Mouse (Mus musculus) small intestine, adult 2 months (tissue): ENCODE data around the gene Npw.

Source experiments
- CTCF ChIP-seq: fragments of 200-500 bp; IDR thresholded peaks from 2 replicates; pipeline ENCODE4 v1.5.1; 2012; ENCODE audit warnings: low read depth, mild to moderate bottlenecking, control low read depth, inconsistent platforms, low read length, moderate library complexity, mixed read lengths; ENCODE audit not compliant: insufficient replicate concordance, insufficient read length; ENCODE audit errors: extremely low read depth
- POLR2A ChIP-seq: fragments of 200-500 bp; IDR thresholded peaks from 2 replicates; pipeline ENCODE4 v1.6.1; 2012; ENCODE audit warnings: low read depth, mild to moderate bottlenecking, control low read depth, inconsistent platforms, low read length, moderate library complexity

DNA sequence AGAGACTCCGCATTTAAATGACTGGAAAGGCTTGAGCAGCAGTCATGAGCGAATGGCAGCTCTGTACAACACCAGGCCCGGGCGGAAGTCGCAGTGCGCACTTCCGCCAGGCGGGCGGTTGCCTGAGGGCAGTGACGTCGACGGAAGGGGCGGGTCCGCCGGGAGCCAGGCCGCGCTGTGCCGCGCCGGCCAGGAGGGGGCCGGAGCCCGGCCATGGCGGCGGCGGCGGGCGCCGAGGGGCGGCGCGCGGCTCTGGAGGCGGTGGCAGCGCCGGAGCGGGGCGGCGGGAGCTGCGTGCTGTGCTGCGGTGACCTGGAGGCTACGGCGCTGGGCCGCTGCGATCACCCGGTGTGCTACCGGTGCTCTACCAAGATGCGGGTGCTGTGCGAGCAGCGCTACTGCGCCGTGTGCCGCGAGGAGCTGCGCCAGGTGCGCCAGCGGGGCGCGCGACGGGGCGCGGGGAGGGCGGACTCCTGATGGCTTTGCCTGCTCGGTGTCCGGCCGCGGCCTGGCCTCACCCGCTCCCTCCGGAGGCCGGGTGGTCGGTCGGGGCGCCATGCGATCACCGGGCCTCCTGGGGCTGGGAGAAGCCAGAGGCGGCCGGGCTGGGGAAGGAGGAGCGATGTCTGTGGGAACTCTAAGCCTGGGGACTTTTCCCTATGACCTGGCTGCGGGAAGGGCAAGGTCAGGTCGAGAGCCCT lies 11.4 kb upstream of the Npw start, which contains the start of gene Zfp598:
- peak; percentile 37; the same call in 1 of the 2 replicates for TF ChIP-seq CTCF
- peak; percentile 67; the same call in 1 of the 2 replicates for TF ChIP-seq POLR2A
